25 mouse cellular contexts compared by ENCODE assay signal in the genomic region with DNA sequence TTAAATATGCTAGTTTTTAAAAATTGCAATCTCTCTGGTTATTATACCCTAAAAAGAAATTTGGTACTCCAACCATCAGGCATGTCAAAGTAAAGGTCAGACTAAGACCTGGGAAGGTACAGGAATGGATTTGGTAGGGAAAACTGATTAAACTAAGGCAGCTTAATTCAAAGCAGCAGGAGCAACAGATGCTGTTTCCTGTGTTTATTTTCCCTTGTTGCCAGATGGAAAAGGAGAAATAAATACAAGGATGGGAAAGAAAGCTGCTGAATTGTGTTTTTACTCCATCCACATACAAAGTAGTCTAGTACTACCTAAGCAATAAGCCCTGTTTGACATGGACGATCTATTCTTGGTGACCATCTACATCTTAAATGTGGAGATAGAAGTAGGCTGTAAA.
"Had no signal": no experiment of that assay in that cellular context is flagged by ENCODE, and none has a peak within 500 bp of the region (broad histone marks: within the 10 kb centered on the region; RNA-seq: fewer than 3 reads in every experiment).

No protein-coding gene starts in this region.

- H3K4me1 ChIP-seq: kidney, embryonic 15.5 days; limb, embryonic 10.5 days; limb, embryonic 13.5 days; liver, embryonic 12.5 days; liver, embryonic 15.5 days; lung, embryonic 15.5 days; megakaryocyte, embryonic 14.5 days; neural tube, embryonic 12.5 days; neural tube, embryonic 15.5 days had no signal

- H3K9me3 ChIP-seq: kidney, embryonic 15.5 days; limb, embryonic 10.5 days; limb, embryonic 13.5 days; liver, embryonic 12.5 days; liver, embryonic 15.5 days; lung, embryonic 15.5 days; megakaryocyte, embryonic 14.5 days; neural tube, embryonic 12.5 days; neural tube, embryonic 15.5 days had no signal

- H3K9ac ChIP-seq: kidney, embryonic 15.5 days; limb, embryonic 13.5 days; liver, embryonic 12.5 days; liver, embryonic 15.5 days; lung, embryonic 15.5 days; neural tube, embryonic 12.5 days; neural tube, embryonic 15.5 days had no signal

- H3K27ac ChIP-seq: kidney, embryonic 15.5 days; limb, embryonic 10.5 days; limb, embryonic 13.5 days; liver, embryonic 12.5 days; liver, embryonic 15.5 days; lung, embryonic 15.5 days; neural tube, embryonic 12.5 days; neural tube, embryonic 15.5 days; stomach, postnatal 0 days had no signal

- DNase-seq: kidney, adult 18-20 months; kidney, postnatal 10 days; kidney, postnatal 36 days; liver; lung, adult 18-20 months; lung, postnatal 10 days; lung, postnatal 36 days; midbrain, embryonic 14.5 days; right cerebral cortex, adult 18-20 months; right cerebral cortex, postnatal 14 days; right cerebral cortex, postnatal 4 days; thymus, adult 2 months; thymus, postnatal 14 days; thymus, postnatal 4 days had no signal

- H3K27me3 ChIP-seq: kidney, embryonic 15.5 days; limb, embryonic 13.5 days; liver, embryonic 12.5 days; liver, embryonic 15.5 days; lung, embryonic 15.5 days; megakaryocyte, embryonic 14.5 days; neural tube, embryonic 12.5 days; neural tube, embryonic 15.5 days had no signal

- H3K4me2 ChIP-seq: kidney, embryonic 15.5 days; limb, embryonic 13.5 days; liver, embryonic 12.5 days; liver, embryonic 15.5 days; lung, embryonic 15.5 days; midbrain, embryonic 11.5 days; neural tube, embryonic 12.5 days; neural tube, embryonic 15.5 days had no signal

- H3K36me3 ChIP-seq: kidney, embryonic 15.5 days; limb, embryonic 10.5 days; limb, embryonic 13.5 days; liver, embryonic 12.5 days; liver, embryonic 15.5 days; lung, embryonic 15.5 days; neural tube, embryonic 12.5 days; neural tube, embryonic 15.5 days had no signal

- ATAC-seq: liver, embryonic 12.5 days had no signal

- H3K4me3 ChIP-seq: kidney, embryonic 15.5 days; limb, embryonic 10.5 days; limb, embryonic 13.5 days; liver, embryonic 12.5 days; liver, embryonic 15.5 days; lung, embryonic 15.5 days; megakaryocyte, embryonic 14.5 days; neural tube, embryonic 12.5 days; neural tube, embryonic 15.5 days had no signal
